Mouse (Mus musculus) heart, postnatal 36 days (tissue): ENCODE data around the gene 4932414N04Rik. TPM values are rescaled to one million over a fixed set of nuclear protein-coding genes. Genes with fewer than 3 reads are reported as not detected.

Experiments used
- total RNA-seq, 2 experiments: library from RNA; stranded (reverse); gene quantifications; 2 replicates each; pipeline ENCODE4 v1.2.3; 2021

The 4932414N04Rik gene
- total RNA-seq, 2 experiments from 2014 or later: not detected

Other genes with a start within 250 kb of the 4932414N04Rik start
- gene Stk39, start 184.2 kb upstream of the 4932414N04Rik start, total RNA-seq: 10 to 100 TPM; 67.5 to 80.3 TPM
- not detected for gene 4933409G03Rik, start 74.1 kb upstream of the 4932414N04Rik start, total RNA-seq
- gene Cers6, start 205.0 kb downstream of the 4932414N04Rik start, total RNA-seq: 10 to 100 TPM in 1 of 2 experiments, 1 to 10 TPM in 1; 9.1 to 12.0 TPM